Mouse (Mus musculus): ENCODE data around the gene Vps45. TPM values are rescaled to one million over a fixed set of nuclear protein-coding genes. Genes with fewer than 3 reads are reported as not detected.
A peak's percentile ranks its signal among the peaks of the same experiment; 100 is the strongest.
"Not testable (repeated sequence)": the region's sequence is repeated elsewhere in the genome, so short reads cannot be mapped to it uniquely, and the experiment has no call there.

Gene Vps45
- polyA plus RNA-seq, 1 experiment from 2014 or later: 27.9 TPM

GRCm38 (mm10) chr3:95985209-95986000, 72.9 kb downstream of the Vps45 start:
- DNase-seq (ENCODE audit: low spot score) (peak; percentile 70), ATAC-seq (ENCODE audit: low FRiP score) (peak; percentile 86)
- Histone ChIP-seq H3K36me3 (ENCODE audit: control insufficient read depth, insufficient read depth, low read length) (peaks cover 14% of the 10 kb centered on the region), H3K4me3 (ENCODE audit: low read depth, low read length) (0 out of 2 replicates have a peak overlapping the region, but pooled peaks have one; percentile 4), H3K27ac (ENCODE audit: low read depth, low read length) (peak overlapping the region; percentile 84), H3K4me2 (replicated peaks; ENCODE audit: low read depth, low read length) (peak overlapping the region; percentile 40), H3K27me3 (ENCODE audit: control insufficient read depth, insufficient read depth, low read length) (no peaks in the 10 kb centered on the region), H3K9me3 (ENCODE audit: control insufficient read depth, low read length) (no peaks in the 10 kb centered on the region), H3K4me1 (replicated peaks; ENCODE audit: control insufficient read depth, insufficient read depth, low read length) (peaks cover 11% of the 10 kb centered on the region; the same call in 1 of the 2 replicates), H3K9ac (ENCODE audit: low read depth, low read length) (peak overlapping the region; percentile 1; the same call in 1 of the 2 replicates)
- 5% methylated on average over 12 of the region's 12 CpGs for WGBS

DNA sequence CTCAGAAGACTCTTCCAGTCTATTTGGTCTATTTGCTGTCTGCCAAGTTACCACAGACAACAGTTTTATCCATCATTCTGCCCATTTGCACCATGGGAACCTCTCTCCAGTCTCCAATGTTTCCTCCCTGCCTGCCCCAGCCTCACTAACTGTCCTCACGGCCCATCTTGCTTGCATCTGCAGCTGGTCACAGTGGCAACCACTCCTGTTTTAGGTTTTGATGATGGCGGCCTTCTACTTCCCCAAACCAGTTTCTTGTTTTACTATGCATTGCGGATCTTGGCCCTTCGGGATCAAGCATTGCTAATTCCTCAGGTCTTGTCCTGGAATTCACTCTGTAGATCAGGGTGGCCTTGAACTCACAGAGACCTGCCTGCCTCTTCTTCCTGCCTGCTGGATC, 76.1 kb downstream of the Vps45 start:
- no peak for DNase-seq (ENCODE audit: low spot score)
- Histone ChIP-seq H3K9me3 (ENCODE audit: control insufficient read depth, low read length) (no peaks in the 10 kb centered on the region), H3K36me3 (ENCODE audit: control insufficient read depth, insufficient read depth, low read length) (no peaks in the 10 kb centered on the region), H3K4me2 (replicated peaks; ENCODE audit: low read depth, low read length) (no peak overlapping the region), H3K4me1 (replicated peaks; ENCODE audit: control insufficient read depth, insufficient read depth, low read length) (peaks cover 11% of the 10 kb centered on the region; the same call in 1 of the 2 replicates), H3K9ac (ENCODE audit: low read depth, low read length) (no peak overlapping the region), H3K4me3 (ENCODE audit: low read depth, low read length) (no peak overlapping the region), H3K27ac (ENCODE audit: low read depth, low read length) (no peak overlapping the region), H3K27me3 (ENCODE audit: control insufficient read depth, insufficient read depth, low read length) (no peaks in the 10 kb centered on the region)
- ATAC-seq (ENCODE audit: low FRiP score): no peak
- 93% methylated on average over 4 of the region's 4 CpGs for WGBS

DNA sequence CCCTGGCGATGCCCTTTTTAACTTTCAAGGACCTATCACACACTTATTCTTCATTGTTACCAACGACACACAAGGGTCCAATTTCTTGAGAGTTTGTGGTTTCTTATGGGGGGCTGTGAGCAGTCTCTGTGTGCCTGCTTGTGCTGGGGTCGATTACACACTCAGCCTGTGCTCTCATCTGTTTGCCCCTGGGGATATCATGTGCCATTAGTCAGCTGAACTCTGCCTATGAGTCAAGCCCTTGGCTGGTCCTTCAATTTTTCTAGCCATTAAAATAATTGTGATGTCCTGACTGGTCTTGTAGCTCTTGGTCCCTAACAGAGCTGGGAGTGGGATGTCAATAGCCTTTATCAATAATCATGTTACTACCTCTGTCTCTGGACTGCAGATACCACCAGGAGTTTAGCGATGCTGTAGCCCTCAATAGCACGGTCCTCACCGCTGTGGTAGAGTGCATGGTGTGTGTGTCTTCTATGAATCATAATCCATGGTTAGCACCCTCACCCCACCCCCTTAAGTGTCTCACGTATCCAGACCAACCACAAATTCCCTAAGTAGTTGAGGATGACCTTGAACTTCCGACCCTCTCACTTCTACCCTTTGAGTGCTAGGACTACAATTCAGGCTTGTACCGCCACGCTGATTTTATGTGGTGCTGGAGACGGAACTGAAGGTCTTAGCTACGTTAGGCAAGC, 77.8 kb downstream of the Vps45 start:
- Histone ChIP-seq H3K27me3 (ENCODE audit: control insufficient read depth, insufficient read depth, low read length) (no peaks in the 10 kb centered on the region), H3K4me3 (ENCODE audit: low read depth, low read length) (no peak overlapping the region), H3K4me2 (replicated peaks; ENCODE audit: low read depth, low read length) (no peak overlapping the region), H3K27ac (ENCODE audit: low read depth, low read length) (no peak overlapping the region), H3K4me1 (replicated peaks; ENCODE audit: control insufficient read depth, insufficient read depth, low read length) (peaks cover under 1% of the 10 kb centered on the region; the same call in 1 of the 2 replicates), H3K9me3 (ENCODE audit: control insufficient read depth, low read length) (no peaks in the 10 kb centered on the region), H3K9ac (ENCODE audit: low read depth, low read length) (no peak overlapping the region), H3K36me3 (ENCODE audit: control insufficient read depth, insufficient read depth, low read length) (no peaks in the 10 kb centered on the region)
- ATAC-seq (ENCODE audit: low FRiP score): no peak
- WGBS: 80% methylated on average over 12 of the region's 12 CpGs
- no peak for DNase-seq (ENCODE audit: low spot score)

DNA sequence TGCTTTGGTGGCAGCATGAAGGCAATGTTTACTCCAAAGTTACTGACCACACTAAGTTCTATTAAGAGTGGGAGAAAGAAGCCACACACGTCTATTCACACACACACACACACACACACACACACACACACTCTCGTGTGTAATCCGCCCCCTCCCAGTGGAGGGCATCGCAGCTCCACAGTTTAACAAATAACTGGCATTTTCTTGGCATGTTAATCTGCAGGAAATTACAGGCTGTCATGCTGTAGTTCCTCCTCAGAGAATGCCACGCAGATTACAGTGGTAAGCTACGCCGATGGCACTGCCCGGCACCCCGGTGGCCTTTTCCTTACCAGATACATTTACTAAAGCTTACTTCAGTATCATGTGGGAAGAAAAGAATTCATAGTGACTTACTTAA, 80.0 kb downstream of the Vps45 start:
- no peak overlapping the region for H3K4me3 ChIP-seq (ENCODE audit: low read depth, low read length)
- DNase-seq (ENCODE audit: low spot score): no peak
- H3K27me3 ChIP-seq (ENCODE audit: control insufficient read depth, insufficient read depth, low read length): no peaks in the 10 kb centered on the region
- no peak overlapping the region for H3K9ac ChIP-seq (ENCODE audit: low read depth, low read length)
- WGBS: 90% methylated on average over 9 of the region's 9 CpGs
- no peak for ATAC-seq (ENCODE audit: low FRiP score)
- H3K27ac ChIP-seq (ENCODE audit: low read depth, low read length): no peak overlapping the region
- H3K4me1 ChIP-seq (replicated peaks; ENCODE audit: control insufficient read depth, insufficient read depth, low read length): 0 out of 2 replicates have a peak, but pooled peaks cover under 1% of the 10 kb centered on the region
- no peaks in the 10 kb centered on the region for H3K36me3 ChIP-seq (ENCODE audit: control insufficient read depth, insufficient read depth, low read length)
- H3K4me2 ChIP-seq (replicated peaks; ENCODE audit: low read depth, low read length): no peak overlapping the region
- H3K9me3 ChIP-seq (ENCODE audit: control insufficient read depth, low read length): no peaks in the 10 kb centered on the region

DNA sequence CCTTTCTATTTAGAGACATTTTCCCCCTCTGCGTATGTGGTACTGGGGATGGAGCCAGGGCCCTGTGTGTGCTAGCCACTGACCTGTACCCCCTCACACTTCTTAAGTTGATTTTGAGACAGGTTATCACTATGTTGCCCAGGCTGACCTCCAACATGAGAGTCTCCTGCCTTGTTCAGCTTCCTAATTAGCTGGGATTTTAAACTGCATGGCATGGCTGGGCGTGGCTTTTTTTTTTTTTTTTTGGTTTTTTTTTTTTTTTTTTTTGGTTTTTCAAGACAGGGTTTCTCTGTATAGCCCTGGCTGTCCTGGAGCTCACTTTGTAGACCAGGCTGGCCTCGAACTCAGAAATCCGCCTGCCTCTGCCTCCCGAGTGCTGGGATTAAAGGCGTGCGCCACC, 80.7 kb downstream of the Vps45 start:
- not testable (repeated sequence) for ATAC-seq (ENCODE audit: low FRiP score); H3K36me3 ChIP-seq (ENCODE audit: control insufficient read depth, insufficient read depth, low read length); H3K9ac ChIP-seq (ENCODE audit: low read depth, low read length); DNase-seq (ENCODE audit: low spot score); H3K27me3 ChIP-seq (ENCODE audit: control insufficient read depth, insufficient read depth, low read length); H3K9me3 ChIP-seq (ENCODE audit: control insufficient read depth, low read length); H3K4me2 ChIP-seq (replicated peaks; ENCODE audit: low read depth, low read length); H3K27ac ChIP-seq (ENCODE audit: low read depth, low read length); H3K4me1 ChIP-seq (replicated peaks; ENCODE audit: control insufficient read depth, insufficient read depth, low read length); H3K4me3 ChIP-seq (ENCODE audit: low read depth, low read length)
- WGBS: 93% methylated on average over 7 of the region's 7 CpGs

GRCm38 (mm10) chr3:95977079-95977478, 81.2 kb downstream of the Vps45 start:
- Histone ChIP-seq H3K4me3 (ENCODE audit: low read depth, low read length) (no peak overlapping the region), H3K4me2 (replicated peaks; ENCODE audit: low read depth, low read length) (no peak overlapping the region), H3K36me3 (ENCODE audit: control insufficient read depth, insufficient read depth, low read length) (no peaks in the 10 kb centered on the region), H3K4me1 (replicated peaks; ENCODE audit: control insufficient read depth, insufficient read depth, low read length) (0 out of 2 replicates have a peak, but pooled peaks cover 2% of the 10 kb centered on the region), H3K9ac (ENCODE audit: low read depth, low read length) (no peak overlapping the region), H3K27ac (ENCODE audit: low read depth, low read length) (no peak overlapping the region), H3K9me3 (ENCODE audit: control insufficient read depth, low read length) (no peaks in the 10 kb centered on the region), H3K27me3 (ENCODE audit: control insufficient read depth, insufficient read depth, low read length) (no peaks in the 10 kb centered on the region)
- 66% methylated on average over 3 of the region's 3 CpGs for WGBS
- ATAC-seq (ENCODE audit: low FRiP score) (no peak), DNase-seq (ENCODE audit: low spot score) (no peak)

DNA sequence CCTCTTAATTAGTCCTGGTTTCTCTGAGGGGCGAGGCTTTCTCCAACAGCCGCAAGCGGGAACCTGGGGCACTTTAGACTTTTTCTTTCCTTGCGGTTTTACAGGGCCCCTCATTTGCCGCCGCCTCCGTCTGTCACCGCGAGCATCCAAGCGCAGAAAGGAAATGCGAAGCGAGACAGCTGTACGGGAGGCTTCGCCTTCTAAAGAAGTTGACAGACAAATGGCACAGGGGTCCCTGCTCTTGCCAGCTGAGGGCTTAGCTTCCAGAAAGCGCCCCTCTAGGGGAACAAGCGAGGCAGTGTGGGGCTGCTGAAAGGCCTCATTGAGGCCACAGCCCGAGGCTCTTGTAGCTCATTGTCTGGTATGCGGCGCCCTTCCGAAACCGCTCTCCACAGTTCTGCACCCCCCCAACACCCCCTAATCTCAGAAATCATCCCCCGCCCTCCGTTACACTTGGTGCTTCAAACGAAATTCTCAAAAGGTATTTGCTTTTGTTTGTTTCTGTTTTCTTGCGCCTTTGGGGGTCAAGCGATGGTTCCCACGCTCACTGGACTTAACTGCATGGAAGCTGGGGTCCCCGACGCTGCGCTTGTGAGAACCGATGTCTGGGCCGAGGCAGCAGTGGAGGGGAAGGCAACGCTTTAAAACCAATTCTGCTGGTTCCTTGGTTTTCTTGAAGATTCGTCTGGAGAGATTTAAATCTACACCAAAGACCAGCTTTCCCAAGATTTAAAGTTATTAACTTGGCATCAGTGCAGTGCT, 85.2 kb downstream of the Vps45 start:
- peak overlapping the region; percentile 82 for H3K27ac ChIP-seq (ENCODE audit: low read depth, low read length)
- WGBS: 2% methylated on average over 34 of the region's 34 CpGs
- H3K9me3 ChIP-seq (ENCODE audit: control insufficient read depth, low read length): no peaks in the 10 kb centered on the region
- peak; percentile 93 for ATAC-seq (ENCODE audit: low FRiP score)
- peak overlapping the region; percentile 12 for H3K9ac ChIP-seq (ENCODE audit: low read depth, low read length)
- 0 out of 2 replicates have a peak, but pooled peaks cover 2% of the 10 kb centered on the region for H3K4me1 ChIP-seq (replicated peaks; ENCODE audit: control insufficient read depth, insufficient read depth, low read length)
- H3K27me3 ChIP-seq (ENCODE audit: control insufficient read depth, insufficient read depth, low read length): no peaks in the 10 kb centered on the region
- DNase-seq (ENCODE audit: low spot score): peak; percentile 79
- H3K36me3 ChIP-seq (ENCODE audit: control insufficient read depth, insufficient read depth, low read length): no peaks in the 10 kb centered on the region
- peak overlapping the region; percentile 32 for H3K4me2 ChIP-seq (replicated peaks; ENCODE audit: low read depth, low read length)
- H3K4me3 ChIP-seq (ENCODE audit: low read depth, low read length): peak overlapping the region; percentile 14; the same call in 1 of the 2 replicates

DNA sequence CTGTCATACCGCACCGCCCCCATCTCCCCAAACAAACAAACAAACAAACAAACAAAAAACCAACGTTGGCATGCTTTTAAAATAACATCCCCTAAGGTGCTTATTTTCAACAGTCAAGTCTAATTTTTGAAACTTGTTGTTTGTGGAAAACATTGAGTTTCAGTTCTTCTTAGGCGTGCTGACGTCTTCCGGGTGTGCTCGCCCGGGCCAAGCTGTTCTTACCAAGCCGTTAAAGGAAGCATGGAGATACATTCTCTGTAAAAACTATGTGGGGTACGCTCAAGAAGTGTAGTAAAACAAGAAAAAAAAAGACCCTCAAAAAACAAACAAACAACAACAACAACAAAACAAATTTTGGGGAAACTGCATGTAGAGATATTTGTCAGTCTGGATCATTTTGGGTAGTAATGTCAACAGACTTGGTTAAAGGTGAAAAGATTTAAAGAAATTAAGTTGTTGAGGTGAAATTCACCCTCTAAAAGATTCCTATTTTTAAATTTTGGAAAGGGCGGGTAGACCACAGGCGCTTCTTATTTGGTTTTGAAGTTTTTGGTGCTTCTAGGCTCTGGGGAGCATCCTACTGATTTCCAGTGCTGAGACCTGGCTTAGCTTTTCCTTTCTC, 85.9 kb downstream of the Vps45 start:
- Histone ChIP-seq H3K4me2 (replicated peaks; ENCODE audit: low read depth, low read length) (peak overlapping the region; percentile 32), H3K27ac (ENCODE audit: low read depth, low read length) (peak overlapping the region; percentile 82; the same call in 1 of the 2 replicates), H3K4me1 (replicated peaks; ENCODE audit: control insufficient read depth, insufficient read depth, low read length) (0 out of 2 replicates have a peak, but pooled peaks cover 2% of the 10 kb centered on the region), H3K9ac (ENCODE audit: low read depth, low read length) (peak overlapping the region; percentile 12), H3K27me3 (ENCODE audit: control insufficient read depth, insufficient read depth, low read length) (no peaks in the 10 kb centered on the region), H3K9me3 (ENCODE audit: control insufficient read depth, low read length) (no peaks in the 10 kb centered on the region), H3K36me3 (ENCODE audit: control insufficient read depth, insufficient read depth, low read length) (no peaks in the 10 kb centered on the region), H3K4me3 (ENCODE audit: low read depth, low read length) (peak overlapping the region; percentile 14; the same call in 1 of the 2 replicates)
- ATAC-seq (ENCODE audit: low FRiP score) (no peak), DNase-seq (ENCODE audit: low spot score) (no peak)
- WGBS: 76% methylated on average over 12 of the region's 12 CpGs

Data from hindbrain, embryonic 11.5 days (tissue).